Mouse (Mus musculus) limb, embryonic 14.5 days (tissue): ENCODE measurements at regions not wholly inside any gene's neighbourhood (a gene's known extent, or its start where the extent isn't known, plus 50 kb on each side); places are given as distances from the start of the nearest gene placed in this dataset.

Source experiments
- ATAC-seq: fragments of 200-750 bp; cut with Nextera tagmentation; 2 replicates; pipeline ENCODE4 v1.8.0; 2017; ENCODE audit warnings: low read depth, moderate number of reproducible peaks, moderate TSS enrichment; ENCODE audit not compliant: low FRiP score
- DNase-seq: peaks from one replicate; pipeline ENCODE4 v3.0.0-alpha.2; 2015; ENCODE audit warnings: low spot score
- H3K27ac ChIP-seq: fragments of 300-500 bp; sonication (generic); replicated peaks from 2 replicates; pipeline ENCODE4 v1.5.1; 2014; ENCODE audit warnings: low read depth, mild to moderate bottlenecking, low read length, moderate library complexity, mixed read lengths
- H3K27me3 ChIP-seq: fragments of 300-500 bp; sonication (generic); 2 replicates; pipeline ENCODE4 v1.6.1; 2014; ENCODE audit warnings: low read length, mixed read lengths; ENCODE audit not compliant: control insufficient read depth, insufficient read depth
- H3K36me3 ChIP-seq: fragments of 300-500 bp; sonication (generic); 2 replicates; pipeline ENCODE4 v1.6.1; 2014; ENCODE audit warnings: mild to moderate bottlenecking, low read length, moderate library complexity, mixed read lengths; ENCODE audit not compliant: control insufficient read depth, insufficient read depth
- H3K4me1 ChIP-seq: fragments of 300-500 bp; sonication (generic); 2 replicates; pipeline ENCODE4 v1.6.1; 2014; ENCODE audit warnings: antibody characterized with exemption, low read length, mixed read lengths; ENCODE audit not compliant: control insufficient read depth, insufficient read depth
- H3K4me2 ChIP-seq: fragments of 300-500 bp; sonication (generic); replicated peaks from 2 replicates; pipeline ENCODE4 v1.6.1; 2014; ENCODE audit warnings: low read depth, mild to moderate bottlenecking, low read length, moderate library complexity; ENCODE audit not compliant: severe bottlenecking
- H3K4me3 ChIP-seq: fragments of 300-500 bp; sonication (generic); replicated peaks from 2 replicates; pipeline ENCODE4 v1.5.1; 2014; ENCODE audit warnings: low read length
- H3K9ac ChIP-seq: fragments of 300-500 bp; sonication (generic); 2 replicates; pipeline ENCODE4 v1.6.1; 2014; ENCODE audit warnings: mild to moderate bottlenecking, low read depth, low read length, moderate library complexity; ENCODE audit not compliant: severe bottlenecking
- H3K9me3 ChIP-seq: fragments of 300-500 bp; sonication (generic); 2 replicates; pipeline ENCODE4 v1.6.1; 2016; ENCODE audit warnings: low read length; ENCODE audit not compliant: control insufficient read depth
- POLR2A ChIP-seq: fragments of 200-500 bp; IDR thresholded peaks from 2 replicates; pipeline ENCODE4 v1.8.0; 2012; ENCODE audit warnings: inconsistent platforms, mild to moderate bottlenecking, moderate library complexity, borderline replicate concordance; ENCODE audit not compliant: insufficient read depth, insufficient read length; ENCODE audit errors: extremely low read depth
- WGBS: fragments of 180-500 bp; shearing (Covaris S2); extraction: QIAGEN DNeasy Blood & Tissue Kit; methylation state at CpG from one replicate; pipeline ENCODE4 v1.1.7; 2014; 5-methylcytosine and 5-hydroxymethylcytosine counted together

- Histone ChIP-seq H3K4me1 (0 out of 2 replicates have a peak, but pooled peaks cover 6% of the 10 kb centered on the region), H3K9me3 (no peaks in the 10 kb centered on the region), H3K27ac (no peak overlapping the region), H3K4me2 (no peak overlapping the region), H3K27me3 (no peaks in the 10 kb centered on the region), H3K9ac (no peak overlapping the region), H3K4me3 (no peak overlapping the region), H3K36me3 (no peaks in the 10 kb centered on the region)
- ATAC-seq (no peak), DNase-seq (no peak)
- TF ChIP-seq POLR2A: no peak
- 82% methylated on average over 5 of the region's 5 CpGs for WGBS
Measured at GRCm38 (mm10) chr8:127753793-127754565, 604.4 kb upstream of the Nrp1 start.

- no peak overlapping the region for H3K4me3 ChIP-seq
- WGBS: 66% methylated on average over 2 of the region's 2 CpGs
- H3K27ac ChIP-seq: no peak overlapping the region
- H3K4me2 ChIP-seq: no peak overlapping the region
- H3K9ac ChIP-seq: no peak overlapping the region
- H3K36me3 ChIP-seq: no peaks in the 10 kb centered on the region
- DNase-seq (no peak), ATAC-seq (no peak)
- TF ChIP-seq POLR2A: no peak
- H3K4me1 ChIP-seq: 0 out of 2 replicates have a peak, but pooled peaks cover 6% of the 10 kb centered on the region
- H3K27me3 ChIP-seq: no peaks in the 10 kb centered on the region
- no peaks in the 10 kb centered on the region for H3K9me3 ChIP-seq
Measured at GRCm38 (mm10) chr8:127757396-127757795, 601.0 kb upstream of the Nrp1 start.

- no peak for TF ChIP-seq POLR2A
- no peak overlapping the region for H3K4me2 ChIP-seq
- no peaks in the 10 kb centered on the region for H3K27me3 ChIP-seq
- H3K27ac ChIP-seq: no peak overlapping the region
- no peak overlapping the region for H3K4me3 ChIP-seq
- WGBS: 67% methylated on average over 5 of the region's 5 CpGs
- no peak for ATAC-seq
- H3K36me3 ChIP-seq: no peaks in the 10 kb centered on the region
- no peaks in the 10 kb centered on the region for H3K9me3 ChIP-seq
- no peak for DNase-seq
- 0 out of 2 replicates have a peak, but pooled peaks cover 6% of the 10 kb centered on the region for H3K4me1 ChIP-seq
- no peak overlapping the region for H3K9ac ChIP-seq
Measured at GRCm38 (mm10) chr8:127759906-127760305, 598.5 kb upstream of the Nrp1 start.

- TF ChIP-seq POLR2A: no peak
- no peak overlapping the region for H3K4me3 ChIP-seq
Measured at GRCm38 (mm10) chr8:127765199-127765598, 593.2 kb upstream of the Nrp1 start.

DNA sequence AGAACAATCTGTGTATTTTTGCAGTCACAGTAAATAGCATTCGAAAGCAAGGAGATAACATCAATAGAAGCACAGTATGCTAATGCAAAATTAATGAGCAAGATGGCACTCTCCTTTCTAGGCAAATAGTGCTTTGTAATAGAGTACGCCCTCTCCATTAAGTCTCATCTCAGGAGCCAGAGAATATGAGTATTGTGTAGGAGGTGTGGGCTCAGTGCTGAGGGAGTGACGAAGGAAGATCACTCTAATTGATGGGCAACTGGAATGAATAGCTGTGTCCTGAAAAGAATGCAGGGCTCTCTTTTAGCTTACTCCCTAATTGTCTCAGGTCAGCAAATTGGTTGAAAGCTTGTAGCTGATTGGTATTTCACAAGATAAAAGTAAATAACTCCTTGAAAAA is 590.1 kb upstream of the Nrp1 start:
- Histone ChIP-seq H3K9me3 (no peaks in the 10 kb centered on the region), H3K36me3 (no peaks in the 10 kb centered on the region), H3K27ac (no peak overlapping the region), H3K4me2 (no peak overlapping the region), H3K4me1 (no peaks in the 10 kb centered on the region), H3K4me3 (no peak overlapping the region), H3K27me3 (no peaks in the 10 kb centered on the region), H3K9ac (no peak overlapping the region)
- WGBS: 84% methylated on average over 3 of the region's 3 CpGs
- no peak for DNase-seq
- no peak for TF ChIP-seq POLR2A
- no peak for ATAC-seq

More at GRCm38 (mm10) chr8:127765199-127765598, 593.2 kb upstream of the Nrp1 start:
- no peak for ATAC-seq
- H3K9ac ChIP-seq: no peak overlapping the region
- DNase-seq: no peak
- WGBS: 80% methylated on average over 5 of the region's 5 CpGs
- H3K27me3 ChIP-seq: no peaks in the 10 kb centered on the region
- no peaks in the 10 kb centered on the region for H3K9me3 ChIP-seq
- H3K36me3 ChIP-seq: no peaks in the 10 kb centered on the region
- H3K27ac ChIP-seq: no peak overlapping the region
- no peak overlapping the region for H3K4me2 ChIP-seq
- H3K4me1 ChIP-seq: no peaks in the 10 kb centered on the region
